In the genomic region with DNA sequence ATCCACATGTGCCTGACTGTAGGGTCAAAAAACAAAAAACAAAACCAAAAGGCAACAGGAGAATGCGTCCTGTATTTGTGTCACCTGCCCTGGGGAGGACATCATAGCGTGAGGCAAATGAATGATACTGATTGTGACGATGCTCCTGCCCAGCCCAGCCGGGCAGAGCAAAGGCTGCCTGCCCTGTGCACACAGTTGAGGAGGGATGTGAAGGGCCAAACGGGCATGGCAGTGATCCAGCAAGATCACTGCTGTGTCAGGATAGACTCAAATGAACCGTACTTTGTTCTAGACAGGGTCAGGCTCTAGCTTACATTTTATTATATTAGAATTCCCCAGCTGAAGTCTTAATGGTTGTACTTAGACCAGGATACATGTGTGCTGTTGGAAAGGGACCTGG, we compare ENCODE assay signal across 22 mouse cellular contexts.
DNase-seq lines count a peak whose midpoint lies in the region; ATAC-seq lines count a peak whose summit lies in the region.
"Had no signal": no experiment of that assay in that cellular context is flagged by ENCODE, and none has a peak within 500 bp of the region (broad histone marks: within the 10 kb centered on the region; RNA-seq: fewer than 3 reads in every experiment).

No protein-coding gene starts in this region.

- ATAC-seq in heart, embryonic 15.5 days (replicated peaks; ENCODE audit: insufficient number of reproducible peaks, insufficient read depth, low FRiP score, low read depth): no peak; the same call in 1 of the 2 replicates
- no peak for ATAC-seq in midbrain, embryonic 11.5 days (ENCODE audit: low FRiP score)
- ATAC-seq in midbrain, embryonic 16.5 days: no peak
- no peak for ATAC-seq in activated CD4-positive, CD25-positive, alpha-beta regulatory T cell, adult 4 months
- ATAC-seq: intestine, embryonic 15.5 days; midbrain, embryonic 15.5 days had no signal

- peak overlapping the region; percentile 82 for H3K27ac ChIP-seq in heart, embryonic 15.5 days
- H3K27ac ChIP-seq in midbrain, embryonic 11.5 days (ENCODE audit: low read depth, low read length): no peak overlapping the region
- H3K27ac ChIP-seq in midbrain, embryonic 16.5 days (ENCODE audit: low read length): no peak overlapping the region
- H3K27ac ChIP-seq: forebrain, embryonic 12.5 days; hindbrain, embryonic 14.5 days; intestine, embryonic 15.5 days; midbrain, embryonic 15.5 days had no signal

- peak overlapping the region; percentile 15; the same call in 1 of the 2 replicates for H3K4me2 ChIP-seq in heart, embryonic 15.5 days
- H3K4me2 ChIP-seq in midbrain, embryonic 11.5 days: no peak overlapping the region
- H3K4me2 ChIP-seq in midbrain, embryonic 16.5 days (ENCODE audit: low read length): no peak overlapping the region
- H3K4me2 ChIP-seq: forebrain, embryonic 12.5 days; hindbrain, embryonic 14.5 days; intestine, embryonic 15.5 days; midbrain, embryonic 15.5 days had no signal

- peaks cover 48% of the 10 kb centered on the region for H3K4me1 ChIP-seq in heart, embryonic 15.5 days (replicated peaks)
- peaks cover 2% of the 10 kb centered on the region; the same call in 1 of the 2 replicates for H3K4me1 ChIP-seq in midbrain, embryonic 11.5 days (ENCODE audit: control insufficient read depth, insufficient read depth, low read length)
- H3K4me1 ChIP-seq in midbrain, embryonic 16.5 days (ENCODE audit: control insufficient read depth, insufficient read depth, low read length): no peaks in the 10 kb centered on the region; the same call in 1 of the 2 replicates
- H3K4me1 ChIP-seq: intestine, embryonic 15.5 days; megakaryocyte, embryonic 14.5 days had no signal

- no peak overlapping the region for H3K9ac ChIP-seq in heart, embryonic 15.5 days
- H3K9ac ChIP-seq in midbrain, embryonic 11.5 days (ENCODE audit: low read length): no peak overlapping the region
- no peak overlapping the region for H3K9ac ChIP-seq in midbrain, embryonic 16.5 days (ENCODE audit: low read depth, low read length)
- H3K9ac ChIP-seq: forebrain, embryonic 12.5 days; hindbrain, embryonic 14.5 days; intestine, embryonic 15.5 days; midbrain, embryonic 15.5 days had no signal

- intact Hi-C loops in heart, postnatal 14 days (cut with DNase I): no loop called here

- H3K4me3 ChIP-seq in heart, embryonic 15.5 days: no peak overlapping the region
- no peak overlapping the region for H3K4me3 ChIP-seq in midbrain, embryonic 11.5 days (ENCODE audit: low read depth, low read length)
- no peak overlapping the region for H3K4me3 ChIP-seq in midbrain, embryonic 16.5 days (ENCODE audit: low read depth, low read length)
- H3K4me3 ChIP-seq: forebrain, embryonic 12.5 days; intestine, embryonic 15.5 days; megakaryocyte, embryonic 14.5 days; midbrain, embryonic 15.5 days had no signal

- no peaks in the 10 kb centered on the region for H3K9me3 ChIP-seq in heart, embryonic 15.5 days (replicated peaks)
- no peaks in the 10 kb centered on the region for H3K9me3 ChIP-seq in midbrain, embryonic 11.5 days (ENCODE audit: control insufficient read depth, low read length)
- no peaks in the 10 kb centered on the region for H3K9me3 ChIP-seq in midbrain, embryonic 16.5 days (replicated peaks; ENCODE audit: control insufficient read depth, low read length, poor library complexity, severe bottlenecking)
- H3K9me3 ChIP-seq: forebrain, embryonic 12.5 days; intestine, embryonic 15.5 days; megakaryocyte, embryonic 14.5 days; midbrain, embryonic 15.5 days had no signal

- peaks cover 25% of the 10 kb centered on the region; the same call in 1 of the 2 replicates for H3K36me3 ChIP-seq in heart, embryonic 15.5 days
- no peaks in the 10 kb centered on the region; the same call in none of the 2 replicates for H3K36me3 ChIP-seq in midbrain, embryonic 11.5 days (ENCODE audit: control insufficient read depth, insufficient read depth, low read length)
- H3K36me3 ChIP-seq in midbrain, embryonic 16.5 days (ENCODE audit: control insufficient read depth, insufficient read depth, low read length): no peaks in the 10 kb centered on the region
- H3K36me3 ChIP-seq: midbrain, embryonic 15.5 days had no signal

- DNase-seq in heart, postnatal 14 days: no peak
- peak; percentile 12 for DNase-seq in midbrain, embryonic 11.5 days (ENCODE audit: low spot score, missing footprints)
- DNase-seq in kidney, adult 9 months: peak; percentile 93
- no peak for DNase-seq in neural tube, embryonic 10.5 days (ENCODE audit: extremely low spot score, low spot score)
- DNase-seq: adrenal gland, postnatal 14 days; cerebellum, adult 9-11 months; gastrocnemius, postnatal 25 days; left cerebral cortex, postnatal 4 days; liver; lung, adult 18-20 months; lung, postnatal 14 days; right cerebral cortex, postnatal 25 days; thymus, adult 18-20 months; thymus, postnatal 4 days had no signal

- no peaks in the 10 kb centered on the region for H3K27me3 ChIP-seq in heart, embryonic 15.5 days
- H3K27me3 ChIP-seq in midbrain, embryonic 11.5 days (ENCODE audit: control insufficient read depth, insufficient read depth, low read length): no peaks in the 10 kb centered on the region
- no peaks in the 10 kb centered on the region for H3K27me3 ChIP-seq in midbrain, embryonic 16.5 days (ENCODE audit: control insufficient read depth, insufficient read depth, low read depth, low read length)
- H3K27me3 ChIP-seq: forebrain, embryonic 12.5 days; intestine, embryonic 15.5 days; megakaryocyte, embryonic 14.5 days; midbrain, embryonic 15.5 days had no signal

- WGBS in heart, embryonic 15.5 days: 50% methylated on average over 6 of the region's 6 CpGs
- 87% methylated on average over 6 of the region's 6 CpGs for WGBS in midbrain, embryonic 11.5 days
- WGBS in midbrain, embryonic 16.5 days: 78% methylated on average over 6 of the region's 6 CpGs

Comparison
In these comparisons a context has a peak if more than half of its experiments do, and no peak if none do; other contexts are left out.
1. DNase-seq: peak in midbrain, embryonic 11.5 days (single experiment) and kidney, adult 9 months (single experiment); none in heart, postnatal 14 days (0 of 2) and neural tube, embryonic 10.5 days (single experiment).